Mouse (Mus musculus): ENCODE results near the gene Sgsh.
A peak's percentile ranks its signal among the peaks of the same experiment; 100 is the strongest.
"Not testable (repeated sequence)": the region's sequence is repeated elsewhere in the genome, so short reads cannot be mapped to it uniquely, and the experiment has no call there.

Gene Sgsh

DNA sequence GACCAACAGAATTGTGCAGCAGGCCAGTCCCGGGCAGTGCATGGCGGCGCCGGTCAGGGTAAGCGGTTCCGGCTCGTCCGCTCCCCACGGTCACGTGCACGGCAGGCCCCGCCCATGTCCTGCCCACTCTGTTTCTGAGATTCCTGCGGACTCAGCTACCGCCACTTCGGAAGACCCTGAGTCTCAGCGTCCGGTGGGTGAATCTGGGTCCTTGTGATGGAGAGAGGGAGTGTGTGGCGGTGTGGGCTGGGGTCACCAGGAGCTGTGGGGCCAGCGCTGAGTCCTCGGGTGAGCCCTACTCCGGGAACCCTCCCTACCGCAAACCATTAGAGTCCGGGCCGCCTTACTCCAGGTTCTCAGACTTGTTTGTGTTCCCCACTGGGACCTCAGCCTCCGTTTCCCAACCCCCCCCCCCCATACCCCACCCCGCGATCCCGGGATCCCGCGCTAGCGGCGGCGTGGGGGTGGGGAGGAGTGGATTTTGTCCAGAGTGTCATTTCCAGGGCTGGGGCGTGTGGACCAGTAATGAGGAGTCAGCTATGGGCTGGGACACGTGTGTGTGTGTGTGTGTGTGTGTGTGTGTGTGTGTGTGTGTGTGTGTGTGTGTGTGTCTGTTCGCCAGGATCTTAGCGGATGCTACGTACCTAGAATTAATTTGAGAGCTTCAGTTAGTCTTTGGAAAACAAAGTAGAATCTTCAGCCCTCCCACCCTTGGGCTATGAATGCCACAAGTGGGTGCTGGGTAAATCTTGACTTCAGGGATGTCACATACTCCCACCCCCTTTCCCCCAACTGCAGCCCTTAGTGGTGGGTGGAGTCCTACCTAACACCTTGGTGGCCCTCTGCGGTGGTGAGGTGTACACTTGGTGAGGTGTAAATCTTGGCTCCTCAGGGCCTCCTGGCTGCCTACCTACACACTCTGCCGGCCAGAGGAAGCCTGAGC is at the start of gene Sgsh, which contains the start of gene Slc26a11:
TSS of gene Sgsh (minus strand) at position 94 of the 943 bp plus-strand sequence.
TSS of gene Slc26a11 (plus strand) at position 115 of the 943 bp plus-strand sequence.
- DNase-seq (ENCODE audit: low read depth, low spot score), result peak; percentile 77

DNA sequence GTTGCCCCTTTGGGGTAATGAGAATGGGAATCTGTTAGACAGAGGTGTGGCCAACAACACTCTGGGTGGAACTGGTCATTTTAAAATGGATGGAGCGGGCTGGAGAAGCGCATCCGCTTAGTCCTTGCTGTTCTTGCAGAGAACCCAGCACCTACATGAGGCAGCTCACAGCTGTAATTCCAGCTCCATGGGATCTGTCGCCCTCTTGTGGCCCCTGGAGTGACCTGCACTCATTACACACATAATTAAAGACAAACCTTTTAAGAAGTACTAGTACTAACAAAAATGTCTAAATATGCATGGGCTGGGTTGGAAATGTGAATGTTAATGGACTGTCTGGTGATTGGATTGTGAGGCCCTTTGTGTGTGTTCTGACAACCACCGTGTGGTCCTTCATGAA is 49.3 kb upstream of the Sgsh start:
- DNase-seq (ENCODE audit: low read depth, low spot score), result peak; percentile 73

GRCm38 (mm10) chr11:119402501-119403160 is 47.3 kb upstream of the Sgsh start:
- no peak for DNase-seq (ENCODE audit: low read depth, low spot score)

- no peak for DNase-seq (ENCODE audit: low read depth, low spot score)
These were observed 41.1 kb upstream of the Sgsh start for GRCm38 (mm10) chr11:119396461-119396860.

GRCm38 (mm10) chr11:119395931-119396330 is 40.6 kb upstream of the Sgsh start:
- DNase-seq (ENCODE audit: low read depth, low spot score), result no peak

DNA sequence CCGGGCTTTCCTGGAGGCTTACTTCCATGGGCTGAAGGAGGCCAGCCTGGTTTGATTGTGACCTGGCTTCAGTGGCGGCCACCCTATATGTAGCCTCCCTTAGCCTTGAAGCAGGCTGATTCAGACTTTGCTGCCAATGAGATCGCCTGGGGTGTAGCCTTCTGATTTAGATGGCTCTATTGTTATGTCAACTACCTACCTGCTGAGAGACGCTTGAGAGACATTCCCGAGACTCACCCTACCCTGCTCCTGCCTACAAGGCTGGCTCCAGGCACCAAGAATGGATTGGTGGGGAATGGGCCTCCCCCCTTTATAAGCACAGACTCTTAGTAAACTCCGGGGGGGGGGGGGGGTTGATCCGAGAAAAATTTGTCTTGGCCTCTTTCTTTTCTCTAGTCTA is 40.1 kb upstream of the Sgsh start:
- no peak for DNase-seq (ENCODE audit: low read depth, low spot score)

DNA sequence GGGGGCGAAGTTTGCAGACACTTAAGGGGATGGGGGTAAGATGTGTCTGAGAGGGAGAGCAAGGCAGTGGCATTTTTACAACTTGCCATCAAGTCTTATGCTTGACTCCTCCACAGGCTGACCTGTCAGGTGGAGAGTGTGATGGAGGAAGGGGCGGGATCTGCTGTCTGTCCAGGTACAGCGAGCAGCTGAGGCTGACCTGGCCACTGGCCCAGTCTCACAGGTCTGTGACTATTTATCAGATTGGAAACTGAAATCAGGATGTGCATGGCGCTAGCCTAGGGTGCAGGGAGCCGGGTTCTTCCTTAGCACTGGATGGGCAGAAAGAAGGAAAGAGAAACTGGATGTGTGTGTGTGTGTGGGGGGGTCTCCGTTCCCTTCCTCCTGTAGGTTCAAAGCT is 38.9 kb upstream of the Sgsh start:
- no peak for DNase-seq (ENCODE audit: low read depth, low spot score)

- DNase-seq (ENCODE audit: low read depth, low spot score), result no peak
These were observed 38.1 kb upstream of the Sgsh start for GRCm38 (mm10) chr11:119393483-119393804.

DNA sequence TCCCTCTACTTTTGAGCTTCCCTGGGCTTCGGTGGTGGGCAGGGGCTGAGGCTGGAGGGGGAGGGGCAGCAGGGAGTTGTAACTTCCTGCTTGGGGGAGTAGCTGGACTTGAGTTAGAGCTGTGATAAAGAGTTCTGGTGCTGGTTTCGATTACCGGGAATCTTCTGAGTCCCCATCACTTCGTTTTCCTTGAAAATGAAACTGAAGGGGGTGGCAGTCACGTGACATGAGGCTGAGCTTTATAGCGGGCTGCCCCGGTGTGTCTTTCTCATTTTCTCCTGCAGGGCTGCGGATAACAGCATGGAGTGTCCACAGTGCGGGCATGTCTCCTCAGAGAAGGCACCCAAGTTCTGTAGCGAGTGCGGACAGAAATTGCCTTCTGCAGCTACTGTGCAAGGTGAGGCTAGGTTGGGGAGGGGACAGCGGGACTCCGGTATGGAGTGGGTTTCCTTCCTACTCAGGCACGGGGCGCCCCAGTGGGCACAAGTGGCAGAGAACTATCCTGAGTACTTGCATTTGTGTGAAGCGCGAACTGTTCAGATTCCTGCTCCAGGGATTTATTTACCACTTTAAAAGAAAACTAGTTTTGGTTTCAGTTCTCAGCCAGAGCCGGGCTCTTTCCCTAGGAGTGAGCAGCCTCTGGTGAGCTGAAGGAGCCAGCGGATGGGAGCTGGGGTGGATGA is 37.6 kb upstream of the Sgsh start, which contains the start of gene Rnf213:
TSS of gene Rnf213 (plus strand) at position 301 of the 683 bp plus-strand sequence.
- DNase-seq (ENCODE audit: low read depth, low spot score), result peak; percentile 82

GRCm38 (mm10) chr11:119392001-119392614 is 36.8 kb upstream of the Sgsh start:
- peak; percentile 82 for DNase-seq (ENCODE audit: low read depth, low spot score)

- peak; percentile 60 for DNase-seq (ENCODE audit: low read depth, low spot score)
These were observed 36.2 kb upstream of the Sgsh start for GRCm38 (mm10) chr11:119391386-119392000.

- DNase-seq (ENCODE audit: low read depth, low spot score), result peak; percentile 72
These were observed 35.2 kb upstream of the Sgsh start for GRCm38 (mm10) chr11:119390271-119391231.

- DNase-seq (ENCODE audit: low read depth, low spot score), result peak; percentile 55
These were observed 34.5 kb upstream of the Sgsh start for GRCm38 (mm10) chr11:119389851-119390270.

- DNase-seq (ENCODE audit: low read depth, low spot score), result not testable (repeated sequence)
These were observed 31.9 kb upstream of the Sgsh start for GRCm38 (mm10) chr11:119387273-119387672.

GRCm38 (mm10) chr11:119386306-119386705 is 31.0 kb upstream of the Sgsh start:
- peak; percentile 45 for DNase-seq (ENCODE audit: low read depth, low spot score)

DNA sequence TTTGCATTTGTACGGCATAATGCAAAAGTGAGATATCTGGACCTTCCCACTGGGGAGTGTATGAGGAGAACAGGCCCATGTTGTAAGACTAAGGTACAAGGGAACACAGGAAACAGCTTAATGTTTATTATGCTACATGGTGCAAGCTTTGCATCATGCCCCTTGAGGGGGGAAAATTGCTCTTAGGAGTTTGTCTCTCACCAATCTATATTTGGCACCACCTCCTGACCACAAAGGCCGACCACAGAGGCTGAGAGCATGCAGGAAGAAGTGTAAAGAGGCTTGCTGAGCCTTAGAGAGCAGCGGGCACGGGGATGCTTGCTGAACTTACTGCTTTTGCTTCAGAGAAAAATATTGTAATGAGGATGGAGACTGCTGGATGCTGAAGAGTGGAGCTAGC is 29.6 kb upstream of the Sgsh start:
- peak; percentile 80 for DNase-seq (ENCODE audit: low read depth, low spot score)

- DNase-seq (ENCODE audit: low read depth, low spot score), result no peak
These were observed 27.1 kb upstream of the Sgsh start for GRCm38 (mm10) chr11:119382338-119382850.

GRCm38 (mm10) chr11:119381631-119382337 is 26.4 kb upstream of the Sgsh start:
- DNase-seq (ENCODE audit: low read depth, low spot score), result no peak

DNA sequence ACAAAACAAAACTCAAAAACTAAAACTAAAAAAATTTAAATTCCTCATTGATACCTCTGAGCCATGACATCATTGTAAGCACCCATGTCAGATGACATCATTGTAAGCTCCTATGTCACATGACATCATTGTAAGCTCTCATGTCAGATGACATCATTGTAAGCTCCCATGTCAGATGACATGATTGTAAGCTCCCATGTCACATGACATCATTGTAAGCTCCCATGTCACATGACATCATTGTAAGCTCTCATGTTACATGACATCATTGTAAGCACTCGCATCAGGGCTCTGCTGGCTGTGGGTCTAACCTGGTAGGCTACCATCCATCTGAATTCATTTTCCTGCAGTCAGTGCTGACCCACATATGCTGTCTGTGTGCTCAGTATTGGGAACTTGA is 23.2 kb upstream of the Sgsh start:
- no peak for DNase-seq (ENCODE audit: low read depth, low spot score)
